Comparison of ENCODE assay signal across 22 mouse cellular contexts in genomic region chr11:108200679-108201586, GRCm38 (mm10).
"Had no signal": no experiment of that assay in that cellular context is flagged by ENCODE, and none has a peak within 500 bp of the region (broad histone marks: within the 10 kb centered on the region; RNA-seq: fewer than 3 reads in every experiment).

No protein-coding gene starts in this region.

- H3K4me3 ChIP-seq: gastrocnemius, adult 2 months; heart, embryonic 10.5 days; heart, embryonic 12.5 days; hindbrain, embryonic 10.5 days; hindbrain, embryonic 12.5 days; hindbrain, embryonic 15.5 days; intestine, embryonic 15.5 days; left cerebral cortex, adult 2 months; limb, embryonic 10.5 days; limb, embryonic 12.5 days; liver, embryonic 13.5 days had no signal

- H3K27ac ChIP-seq: gastrocnemius, adult 2 months; heart, embryonic 10.5 days; hindbrain, embryonic 10.5 days; hindbrain, embryonic 12.5 days; hindbrain, embryonic 15.5 days; intestine, embryonic 15.5 days; left cerebral cortex, adult 2 months; limb, embryonic 10.5 days; limb, embryonic 12.5 days; liver, embryonic 13.5 days had no signal

- DNase-seq: gastrocnemius, adult 2 months; gastrocnemius, postnatal 10 days; gastrocnemius, postnatal 25 days; heart, adult 18-20 months; heart, postnatal 10 days; heart, postnatal 4 days; kidney, adult 18-20 months; kidney, adult 8-10 months; kidney, postnatal 10 days; kidney, postnatal 25 days; kidney, postnatal 4 days; liver; liver, embryonic 13.5 days had no signal
